Mouse (Mus musculus): ENCODE data around the gene Lsm12.

Gene Lsm12

GRCm38 (mm10) chr11:102216056-102216885, 31.2 kb upstream of the Lsm12 start:
- DNase-seq, result no peak

GRCm38 (mm10) chr11:102215511-102215910, 30.4 kb upstream of the Lsm12 start:
- DNase-seq, result no peak

GRCm38 (mm10) chr11:102214430-102215156, 29.5 kb upstream of the Lsm12 start:
- no peak for DNase-seq

- DNase-seq, result no peak
Measured at GRCm38 (mm10) chr11:102211936-102212341, 26.8 kb upstream of the Lsm12 start.

GRCm38 (mm10) chr11:102211011-102211410, 25.9 kb upstream of the Lsm12 start:
- DNase-seq, result no peak

- DNase-seq, result no peak
Measured at GRCm38 (mm10) chr11:102210185-102210584, 25.1 kb upstream of the Lsm12 start.

- no peak for DNase-seq
Measured at GRCm38 (mm10) chr11:102209742-102210141, 24.6 kb upstream of the Lsm12 start.

- no peak for DNase-seq
Measured at GRCm38 (mm10) chr11:102208846-102209245, 23.8 kb upstream of the Lsm12 start.

- DNase-seq, result no peak
Measured at GRCm38 (mm10) chr11:102207825-102208777, 23.0 kb upstream of the Lsm12 start.

GRCm38 (mm10) chr11:102206481-102206880, 21.4 kb upstream of the Lsm12 start:
- no peak for DNase-seq

- DNase-seq, result peak in 1 of 2 experiments; percentile 2
Measured at GRCm38 (mm10) chr11:102201408-102201821, 16.3 kb upstream of the Lsm12 start.

- DNase-seq, result no peak
Measured at GRCm38 (mm10) chr11:102199856-102200255, 14.8 kb upstream of the Lsm12 start.

- no peak for DNase-seq
Measured at GRCm38 (mm10) chr11:102198245-102198644, 13.1 kb upstream of the Lsm12 start.

- DNase-seq, result no peak
Measured at GRCm38 (mm10) chr11:102196018-102196797, 11.1 kb upstream of the Lsm12 start.

GRCm38 (mm10) chr11:102193657-102194440, 8.8 kb upstream of the Lsm12 start:
- no peak for DNase-seq

GRCm38 (mm10) chr11:102190848-102191247, 5.8 kb upstream of the Lsm12 start:
- no peak for DNase-seq

- DNase-seq, result peak; percentile 65 to 75
Measured at GRCm38 (mm10) chr11:102189461-102190436, 4.7 kb upstream of the Lsm12 start, which contains the start of gene G6pc3. TSS of gene G6pc3 (plus strand) at chr11:102189620.

- DNase-seq, result no peak
Measured at GRCm38 (mm10) chr11:102188980-102189379, 3.9 kb upstream of the Lsm12 start.

GRCm38 (mm10) chr11:102186235-102186634, 1.1 kb upstream of the Lsm12 start:
- DNase-seq, result no peak

GRCm38 (mm10) chr11:102185677-102186076, 581 bp upstream of the Lsm12 start:
- DNase-seq, result no peak

Measured in thymus, adult 18-20 months (tissue).